Mouse (Mus musculus) forebrain, embryonic 16.5 days (tissue): ENCODE measurements around the gene Zfp36l1. TPM values are rescaled to one million over a fixed set of nuclear protein-coding genes. Genes with fewer than 3 reads are reported as not detected.

Source experiments
- ATAC-seq: fragments of 200-750 bp; cut with Nextera tagmentation; 2 replicates; pipeline ENCODE4 v1.8.0; 2017; ENCODE audit warnings: mild to moderate bottlenecking, moderate library complexity
- H3K27ac ChIP-seq: fragments of 300-500 bp; sonication (generic); 2 replicates; pipeline ENCODE4 v1.5.1; 2014; ENCODE audit warnings: low read length, control low read depth
- H3K27me3 ChIP-seq: fragments of 300-500 bp; sonication (generic); replicated peaks from 2 replicates; pipeline ENCODE4 v1.6.1; 2014; ENCODE audit warnings: low read length; ENCODE audit not compliant: control insufficient read depth, insufficient read depth
- H3K36me3 ChIP-seq: fragments of 300-500 bp; sonication (generic); 2 replicates; pipeline ENCODE4 v1.6.1; 2014; ENCODE audit not compliant: control insufficient read depth, insufficient read depth
- H3K4me1 ChIP-seq: fragments of 300-500 bp; sonication (generic); replicated peaks from 2 replicates; pipeline ENCODE4 v1.6.1; 2014; ENCODE audit warnings: low read length; ENCODE audit not compliant: control insufficient read depth, insufficient read depth
- H3K4me2 ChIP-seq: fragments of 300-500 bp; sonication (generic); 2 replicates; pipeline ENCODE4 v1.6.1; 2014; ENCODE audit warnings: mild to moderate bottlenecking, low read length, control low read depth
- H3K4me3 ChIP-seq: fragments of 300-500 bp; sonication (generic); replicated peaks from 2 replicates; pipeline ENCODE4 v1.5.1; 2014; ENCODE audit warnings: mild to moderate bottlenecking, low read length, control low read depth
- H3K9ac ChIP-seq: fragments of 300-500 bp; sonication (generic); replicated peaks from 2 replicates; pipeline ENCODE4 v1.6.1; 2014; ENCODE audit warnings: low read depth, low read length, control low read depth
- H3K9me3 ChIP-seq: fragments of 300-500 bp; sonication (generic); 2 replicates; pipeline ENCODE4 v1.6.1; 2016; ENCODE audit warnings: low read length; ENCODE audit not compliant: control insufficient read depth
- WGBS: fragments of 180-500 bp; shearing (Covaris S2); extraction: QIAGEN DNeasy Blood & Tissue Kit; methylation state at CpG from one replicate; pipeline ENCODE4 v1.1.7; 2014; 5-methylcytosine and 5-hydroxymethylcytosine counted together
- polyA plus RNA-seq: library from polyadenylated mRNA; unstranded; fragments of >200 nt; fragmentation: Nextera tagmentation; extraction: Ambion mirVana; gene quantifications from 2 replicates; pipeline ENCODE4 v1.2.1, GENCODE M21; 2015

The Zfp36l1 gene
- polyA plus RNA-seq, 1 experiment from 2014 or later: 22.6 TPM

- Histone ChIP-seq H3K36me3 (peaks cover 4% of the 10 kb centered on the region; the same call in 1 of the 2 replicates), H3K9ac (no peak overlapping the region), H3K4me3 (no peak overlapping the region), H3K9me3 (no peaks in the 10 kb centered on the region), H3K4me2 (no peak overlapping the region), H3K27me3 (no peaks in the 10 kb centered on the region), H3K27ac (no peak overlapping the region), H3K4me1 (peaks cover 6% of the 10 kb centered on the region; the same call in 1 of the 2 replicates)
- WGBS: 74% methylated on average over 3 of the region's 3 CpGs
- no peak for ATAC-seq
These were observed 11.4 kb upstream of the Zfp36l1 start for GRCm38 (mm10) chr12:80124211-80124610.

- peaks cover 6% of the 10 kb centered on the region; the same call in 1 of the 2 replicates for H3K4me1 ChIP-seq
- H3K36me3 ChIP-seq: peaks cover 4% of the 10 kb centered on the region; the same call in 1 of the 2 replicates
- H3K27ac ChIP-seq: no peak overlapping the region
- no peak overlapping the region for H3K4me3 ChIP-seq
- no peak overlapping the region for H3K4me2 ChIP-seq
- WGBS: 44% methylated on average over 4 of the region's 4 CpGs
- no peak for ATAC-seq
- no peak overlapping the region for H3K9ac ChIP-seq
- no peaks in the 10 kb centered on the region for H3K27me3 ChIP-seq
- H3K9me3 ChIP-seq: no peaks in the 10 kb centered on the region
These were observed 10.5 kb upstream of the Zfp36l1 start for GRCm38 (mm10) chr12:80123227-80123803.

- no peak for ATAC-seq
- 81% methylated on average over 1 of the region's 1 CpGs for WGBS
- Histone ChIP-seq H3K36me3 (peaks cover 4% of the 10 kb centered on the region; the same call in 1 of the 2 replicates), H3K9me3 (no peaks in the 10 kb centered on the region), H3K27ac (no peak overlapping the region), H3K4me3 (no peak overlapping the region), H3K4me1 (peaks cover 11% of the 10 kb centered on the region), H3K27me3 (no peaks in the 10 kb centered on the region), H3K9ac (no peak overlapping the region), H3K4me2 (no peak overlapping the region)
These were observed 8.6 kb upstream of the Zfp36l1 start for GRCm38 (mm10) chr12:80121438-80121837.

GRCm38 (mm10) chr12:80118588-80118987 lies 5.8 kb upstream of the Zfp36l1 start:
- WGBS: 92% methylated on average over 1 of the region's 1 CpGs
- Histone ChIP-seq H3K4me1 (peaks cover 29% of the 10 kb centered on the region), H3K4me3 (no peak overlapping the region), H3K9me3 (no peaks in the 10 kb centered on the region), H3K36me3 (peaks cover 4% of the 10 kb centered on the region; the same call in 1 of the 2 replicates), H3K27ac (no peak overlapping the region), H3K9ac (no peak overlapping the region), H3K4me2 (no peak overlapping the region), H3K27me3 (peaks cover 3% of the 10 kb centered on the region; the same call in 1 of the 2 replicates)
- no peak for ATAC-seq

- H3K9me3 ChIP-seq: no peaks in the 10 kb centered on the region
- peaks cover 11% of the 10 kb centered on the region; the same call in 1 of the 2 replicates for H3K27me3 ChIP-seq
- ATAC-seq: no peak
- peak overlapping the region; percentile 72 for H3K4me3 ChIP-seq
- H3K9ac ChIP-seq: peak overlapping the region; percentile 76
- WGBS: 33% methylated on average over 18 of the region's 18 CpGs
- peak overlapping the region; percentile 90 for H3K27ac ChIP-seq
- peak overlapping the region; percentile 73 for H3K4me2 ChIP-seq
- peaks cover 4% of the 10 kb centered on the region; the same call in 1 of the 2 replicates for H3K36me3 ChIP-seq
- peaks cover 44% of the 10 kb centered on the region for H3K4me1 ChIP-seq
These were observed 3.6 kb upstream of the Zfp36l1 start for GRCm38 (mm10) chr12:80116206-80117112.

GRCm38 (mm10) chr12:80115863-80116194 lies 3.0 kb upstream of the Zfp36l1 start:
- Histone ChIP-seq H3K9ac (peak overlapping the region; percentile 76), H3K4me2 (peak overlapping the region; percentile 73), H3K27ac (peak overlapping the region; percentile 90), H3K36me3 (peaks cover 4% of the 10 kb centered on the region; the same call in 1 of the 2 replicates), H3K4me1 (peaks cover 50% of the 10 kb centered on the region), H3K4me3 (peak overlapping the region; percentile 72), H3K27me3 (peaks cover 17% of the 10 kb centered on the region; the same call in 1 of the 2 replicates), H3K9me3 (no peaks in the 10 kb centered on the region)
- peak; percentile 47; the same call in 1 of the 2 replicates for ATAC-seq
- WGBS: 0% methylated on average over 29 of the region's 30 CpGs

- H3K27me3 ChIP-seq: peaks cover 17% of the 10 kb centered on the region; the same call in 1 of the 2 replicates
- H3K9ac ChIP-seq: peak overlapping the region; percentile 76
- H3K9me3 ChIP-seq: no peaks in the 10 kb centered on the region
- H3K4me1 ChIP-seq: peaks cover 55% of the 10 kb centered on the region
- H3K27ac ChIP-seq: peak overlapping the region; percentile 90
- H3K4me2 ChIP-seq: peak overlapping the region; percentile 73
- WGBS: under 1% methylated on average over 71 of the region's 71 CpGs
- 0 out of 2 replicates have a peak, but pooled peaks cover under 1% of the 10 kb centered on the region for H3K36me3 ChIP-seq
- peak overlapping the region; percentile 72 for H3K4me3 ChIP-seq
- ATAC-seq: peak; percentile 90
These were observed 2.5 kb upstream of the Zfp36l1 start for GRCm38 (mm10) chr12:80115142-80115862.

GRCm38 (mm10) chr12:80114892-80115141 lies 2.0 kb upstream of the Zfp36l1 start:
- Histone ChIP-seq H3K4me1 (peaks cover 59% of the 10 kb centered on the region), H3K9ac (peak overlapping the region; percentile 76), H3K4me2 (peak overlapping the region; percentile 73), H3K4me3 (peak overlapping the region; percentile 72), H3K27ac (peak overlapping the region; percentile 90), H3K9me3 (no peaks in the 10 kb centered on the region), H3K27me3 (peaks cover 17% of the 10 kb centered on the region; the same call in 1 of the 2 replicates), H3K36me3 (no peaks in the 10 kb centered on the region)
- WGBS: 0% methylated on average over 8 of the region's 8 CpGs
- no peak for ATAC-seq
